Mouse (Mus musculus) forebrain, embryonic 12.5 days (tissue): ENCODE data around the gene Rhcg. TPM values are rescaled to one million over a fixed set of nuclear protein-coding genes. Genes with fewer than 3 reads are reported as not detected.

ENCODE experiments used
- ATAC-seq: fragments of 200-750 bp; cut with Nextera tagmentation; 2 replicates; pipeline ENCODE4 v1.8.0; 2017; ENCODE audit warnings: moderate TSS enrichment; ENCODE audit not compliant: low FRiP score
- H3K27ac ChIP-seq: fragments of 300-500 bp; sonication (generic); 2 replicates; pipeline ENCODE4 v1.5.1; 2016; ENCODE audit warnings: mild to moderate bottlenecking
- H3K27me3 ChIP-seq: fragments of 300-500 bp; sonication (generic); 2 replicates; pipeline ENCODE4 v1.6.1; 2016; ENCODE audit warnings: mild to moderate bottlenecking
- H3K36me3 ChIP-seq: fragments of 300-500 bp; sonication (generic); replicated peaks from 2 replicates; pipeline ENCODE4 v1.6.1; 2016; ENCODE audit warnings: mild to moderate bottlenecking
- H3K4me1 ChIP-seq: fragments of 300-500 bp; sonication (generic); 2 replicates; pipeline ENCODE4 v1.6.1; 2016
- H3K4me2 ChIP-seq: fragments of 300-500 bp; sonication (generic); 2 replicates; pipeline ENCODE4 v1.6.1; 2016; ENCODE audit warnings: mild to moderate bottlenecking, moderate library complexity
- H3K4me3 ChIP-seq: fragments of 300-500 bp; sonication (generic); replicated peaks from 2 replicates; pipeline ENCODE4 v1.5.1; 2016; ENCODE audit warnings: mild to moderate bottlenecking
- H3K9ac ChIP-seq: fragments of 300-500 bp; sonication (generic); 2 replicates; pipeline ENCODE4 v1.6.1; 2016; ENCODE audit warnings: mild to moderate bottlenecking
- H3K9me3 ChIP-seq: fragments of 300-500 bp; sonication (generic); 2 replicates; pipeline ENCODE4 v1.6.1; 2016
- WGBS: fragments of 180-500 bp; shearing (Covaris S2); methylation state at CpG from one replicate; pipeline ENCODE4 v1.1.7; 2016; 5-methylcytosine and 5-hydroxymethylcytosine counted together
- polyA plus RNA-seq: library from polyadenylated mRNA; unstranded; fragments of >200 nt; fragmentation: Nextera tagmentation; extraction: Ambion mirVana; gene quantifications from 2 replicates; pipeline ENCODE4 v1.2.1, GENCODE M21; 2016

The Rhcg gene
- polyA plus RNA-seq, 1 experiment from 2014 or later: 8.5 TPM

DNA sequence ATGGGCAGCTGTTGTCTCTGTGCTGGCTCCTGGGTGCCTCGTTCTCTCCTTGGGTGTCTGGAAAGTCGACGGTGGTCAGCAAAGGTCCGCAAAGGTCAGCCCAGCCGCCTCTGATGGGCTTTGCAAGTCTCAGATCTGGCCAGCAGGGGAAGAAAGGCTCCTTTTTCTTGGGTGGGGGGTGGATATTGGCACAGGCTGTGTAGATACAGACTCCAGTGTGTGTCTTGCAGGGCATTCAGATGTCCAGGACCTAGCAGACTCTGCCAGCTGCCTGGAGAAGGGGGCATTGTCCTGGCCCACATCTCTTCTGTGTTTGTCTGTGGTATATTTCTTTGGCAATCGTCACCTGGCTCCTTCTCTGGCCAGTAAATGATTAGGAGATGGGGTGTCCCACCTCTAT lies 49.2 kb downstream of the Rhcg start:
- H3K36me3 ChIP-seq: no peaks in the 10 kb centered on the region
- no peak for ATAC-seq
- WGBS: 68% methylated on average over 6 of the region's 6 CpGs
- H3K27ac ChIP-seq: no peak overlapping the region
- no peak overlapping the region for H3K9ac ChIP-seq
- no peaks in the 10 kb centered on the region for H3K9me3 ChIP-seq
- H3K4me1 ChIP-seq: peaks cover 24% of the 10 kb centered on the region
- no peaks in the 10 kb centered on the region for H3K27me3 ChIP-seq
- H3K4me3 ChIP-seq: no peak overlapping the region
- H3K4me2 ChIP-seq: no peak overlapping the region

DNA sequence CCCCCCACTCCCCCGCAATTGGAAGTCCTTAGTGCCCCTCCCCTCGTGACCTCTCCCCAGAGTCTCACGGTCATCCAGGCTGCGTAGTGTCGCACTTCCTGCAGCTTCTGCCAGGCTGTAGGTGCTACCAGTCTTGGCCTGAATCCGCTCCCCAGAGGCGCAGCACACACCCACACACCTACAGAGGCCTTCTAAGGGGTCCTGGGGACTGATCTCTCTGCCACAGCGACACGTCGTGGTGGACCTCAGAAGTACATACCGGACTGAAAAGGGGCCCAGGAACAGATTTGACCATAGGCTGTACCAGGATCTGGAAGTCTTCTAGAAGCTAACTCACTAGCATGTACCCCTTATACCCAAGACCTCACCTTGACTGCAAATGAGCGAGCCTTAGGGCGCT lies 53.8 kb downstream of the Rhcg start:
- no peak overlapping the region for H3K4me2 ChIP-seq
- peaks cover 12% of the 10 kb centered on the region for H3K27me3 ChIP-seq
- 0 out of 2 replicates have a peak overlapping the region, but pooled peaks have one; percentile 26 for H3K27ac ChIP-seq
- no peaks in the 10 kb centered on the region for H3K36me3 ChIP-seq
- ATAC-seq: peak; percentile 60; the same call in 1 of the 2 replicates
- no peak overlapping the region for H3K9ac ChIP-seq
- no peaks in the 10 kb centered on the region for H3K9me3 ChIP-seq
- H3K4me3 ChIP-seq: no peak overlapping the region
- WGBS: 31% methylated on average over 13 of the region's 13 CpGs
- H3K4me1 ChIP-seq: peaks cover 4% of the 10 kb centered on the region; the same call in 1 of the 2 replicates

DNA sequence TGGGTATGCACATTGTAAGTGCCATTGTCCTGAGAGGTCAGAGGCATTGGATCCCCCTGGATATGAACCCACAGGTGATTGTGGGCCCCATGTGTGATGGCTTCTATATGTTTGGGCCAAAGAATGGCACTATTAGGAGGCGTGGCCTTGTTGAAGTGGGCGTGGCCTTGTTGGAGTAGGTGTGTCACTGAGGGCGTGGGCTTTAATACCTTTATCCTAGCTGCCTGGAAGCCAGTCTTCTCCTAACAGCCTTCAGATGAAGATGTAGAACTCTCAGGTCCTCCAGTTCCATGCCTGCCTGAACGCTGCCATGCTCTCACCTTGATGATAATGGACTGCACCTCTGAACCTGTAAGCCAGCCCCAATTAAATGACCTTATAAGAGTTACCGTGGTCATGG lies 55.1 kb downstream of the Rhcg start:
- no peak overlapping the region for H3K4me3 ChIP-seq
- H3K4me1 ChIP-seq: peaks cover 17% of the 10 kb centered on the region
- H3K27ac ChIP-seq: no peak overlapping the region
- ATAC-seq: no peak
- no peak overlapping the region for H3K9ac ChIP-seq
- WGBS: 56% methylated on average over 5 of the region's 5 CpGs
- H3K9me3 ChIP-seq: no peaks in the 10 kb centered on the region
- peaks cover 13% of the 10 kb centered on the region for H3K27me3 ChIP-seq
- H3K4me2 ChIP-seq: no peak overlapping the region
- H3K36me3 ChIP-seq: no peaks in the 10 kb centered on the region

DNA sequence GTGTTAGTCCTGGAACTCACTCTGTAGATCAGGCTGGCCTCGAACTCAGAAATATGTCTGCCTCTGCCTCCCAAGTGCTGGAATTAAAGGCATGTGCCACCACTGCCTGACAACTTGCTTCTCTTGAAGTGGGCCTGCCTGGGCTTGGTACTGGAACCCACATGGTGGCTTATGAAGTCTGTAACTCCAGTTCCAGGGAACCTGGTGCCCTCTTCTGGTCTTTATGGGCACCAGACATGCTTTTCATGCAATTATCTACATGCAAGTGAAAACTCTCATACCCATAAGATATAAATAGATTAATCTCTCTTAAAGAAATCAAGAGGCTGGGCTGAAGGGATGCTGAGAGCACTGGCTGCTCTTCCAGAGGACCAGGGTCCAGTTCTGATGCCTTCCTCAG lies 58.8 kb downstream of the Rhcg start:
- no peak overlapping the region for H3K4me3 ChIP-seq
- peak overlapping the region; percentile 73 for H3K27ac ChIP-seq
- no peak overlapping the region for H3K9ac ChIP-seq
- 85% methylated on average over 1 of the region's 1 CpGs for WGBS
- H3K4me2 ChIP-seq: no peak overlapping the region; the same call in 1 of the 2 replicates
- no peak for ATAC-seq
- no peaks in the 10 kb centered on the region for H3K9me3 ChIP-seq
- H3K36me3 ChIP-seq: peaks cover 4% of the 10 kb centered on the region; the same call in 1 of the 2 replicates
- peaks cover 49% of the 10 kb centered on the region for H3K27me3 ChIP-seq
- H3K4me1 ChIP-seq: peaks cover 32% of the 10 kb centered on the region

DNA sequence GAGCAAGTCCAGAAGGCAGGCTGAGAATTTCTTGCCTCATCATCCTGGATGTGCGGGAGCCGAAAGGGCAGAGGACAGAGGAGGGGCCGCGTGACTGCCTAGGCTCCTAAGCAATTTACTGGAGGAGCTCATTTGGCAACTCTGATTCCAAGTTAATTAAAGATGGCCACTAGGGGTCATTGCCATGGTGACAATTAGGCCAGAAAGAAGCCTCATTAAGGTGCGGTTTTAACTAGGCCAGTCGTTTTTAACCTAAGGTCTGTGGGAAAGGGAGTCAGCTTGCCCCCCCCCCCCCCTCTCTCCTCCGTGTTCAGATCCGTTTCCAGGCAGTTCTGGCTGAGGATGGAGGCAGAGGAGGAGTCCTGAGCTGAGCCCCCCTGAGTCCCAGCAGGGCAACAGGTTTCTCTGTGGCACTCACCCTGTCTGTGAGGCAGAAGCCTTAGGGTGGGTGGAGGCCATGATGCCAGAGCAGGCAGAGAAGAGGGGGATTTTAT lies 59.7 kb downstream of the Rhcg start:
- peaks cover 53% of the 10 kb centered on the region for H3K27me3 ChIP-seq
- ATAC-seq: peak; percentile 67
- WGBS: 3% methylated on average over 8 of the region's 8 CpGs
- no peak overlapping the region for H3K4me3 ChIP-seq
- H3K4me1 ChIP-seq: peaks cover 33% of the 10 kb centered on the region
- H3K4me2 ChIP-seq: 0 out of 2 replicates have a peak overlapping the region, but pooled peaks have one; percentile 3
- H3K9me3 ChIP-seq: no peaks in the 10 kb centered on the region
- peak overlapping the region; percentile 73 for H3K27ac ChIP-seq
- H3K36me3 ChIP-seq: peaks cover 4% of the 10 kb centered on the region; the same call in 1 of the 2 replicates
- no peak overlapping the region; the same call in 1 of the 2 replicates for H3K9ac ChIP-seq

DNA sequence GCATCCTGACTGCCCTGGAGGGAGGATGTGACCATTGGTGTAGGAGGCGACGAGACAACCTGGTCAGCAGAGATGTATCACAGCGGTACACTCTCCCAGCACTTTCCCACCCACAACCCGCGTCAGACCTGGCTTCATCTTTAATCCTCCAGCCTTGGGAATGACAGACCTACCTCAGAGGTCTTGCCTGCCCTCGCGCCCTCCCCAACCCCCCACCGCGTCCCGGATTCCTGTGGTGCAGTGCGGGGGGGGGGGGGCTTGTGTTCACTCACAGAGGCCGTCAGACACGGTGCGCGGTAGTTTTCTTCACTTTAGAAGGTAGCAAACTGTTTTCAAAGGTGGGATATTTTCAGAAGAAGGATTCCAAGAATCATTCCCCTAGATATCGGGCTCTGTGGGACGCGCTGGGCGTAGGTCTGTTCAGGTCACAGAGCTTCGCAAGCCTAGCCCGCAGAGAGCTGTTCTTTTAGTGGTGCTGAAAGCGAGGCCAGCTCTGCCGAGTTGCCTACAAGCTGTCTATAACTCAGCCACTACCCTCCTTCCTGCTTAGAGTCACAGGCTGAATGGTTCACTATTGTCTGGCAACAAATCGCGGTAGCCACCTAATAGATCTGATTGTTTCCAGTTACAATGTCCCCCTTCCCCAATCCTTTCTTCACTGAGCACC lies 62.0 kb downstream of the Rhcg start:
- Histone ChIP-seq H3K9me3 (no peaks in the 10 kb centered on the region), H3K36me3 (peaks cover 4% of the 10 kb centered on the region; the same call in 1 of the 2 replicates), H3K27me3 (peaks cover 50% of the 10 kb centered on the region), H3K4me3 (no peak overlapping the region), H3K9ac (0 out of 2 replicates have a peak overlapping the region, but pooled peaks have one; percentile 25), H3K4me1 (peaks cover 38% of the 10 kb centered on the region), H3K4me2 (peak overlapping the region; percentile 31), H3K27ac (0 out of 2 replicates have a peak overlapping the region, but pooled peaks have one; percentile 31)
- ATAC-seq: no peak
- 4% methylated on average over 25 of the region's 25 CpGs for WGBS

DNA sequence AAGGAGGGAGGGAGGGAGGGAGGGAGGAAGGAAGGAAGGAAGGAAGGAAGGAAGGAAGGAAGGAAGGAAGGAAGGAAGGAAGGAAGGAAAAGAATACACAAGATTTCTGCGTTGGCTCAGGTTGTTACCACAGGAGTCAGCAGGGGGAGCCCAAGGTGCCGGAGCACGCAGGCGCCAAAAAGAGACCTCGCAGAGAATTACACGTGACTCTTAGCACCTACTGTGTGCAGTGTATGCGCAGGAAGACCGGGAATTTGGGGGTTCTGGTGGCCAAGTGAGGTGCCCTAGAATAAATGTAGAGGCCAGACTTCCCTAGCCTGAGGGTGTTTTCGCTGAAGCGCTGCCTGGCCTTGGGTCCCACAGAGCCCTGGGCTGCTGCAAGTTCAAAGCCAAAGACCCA lies 64.8 kb downstream of the Rhcg start:
- Histone ChIP-seq H3K27ac (no peak overlapping the region), H3K9ac (no peak overlapping the region), H3K9me3 (no peaks in the 10 kb centered on the region), H3K27me3 (peaks cover 41% of the 10 kb centered on the region), H3K4me3 (no peak overlapping the region), H3K4me1 (peaks cover 56% of the 10 kb centered on the region), H3K36me3 (peaks cover 4% of the 10 kb centered on the region; the same call in 1 of the 2 replicates), H3K4me2 (no peak overlapping the region)
- WGBS: 11% methylated on average over 10 of the region's 10 CpGs
- no peak for ATAC-seq

DNA sequence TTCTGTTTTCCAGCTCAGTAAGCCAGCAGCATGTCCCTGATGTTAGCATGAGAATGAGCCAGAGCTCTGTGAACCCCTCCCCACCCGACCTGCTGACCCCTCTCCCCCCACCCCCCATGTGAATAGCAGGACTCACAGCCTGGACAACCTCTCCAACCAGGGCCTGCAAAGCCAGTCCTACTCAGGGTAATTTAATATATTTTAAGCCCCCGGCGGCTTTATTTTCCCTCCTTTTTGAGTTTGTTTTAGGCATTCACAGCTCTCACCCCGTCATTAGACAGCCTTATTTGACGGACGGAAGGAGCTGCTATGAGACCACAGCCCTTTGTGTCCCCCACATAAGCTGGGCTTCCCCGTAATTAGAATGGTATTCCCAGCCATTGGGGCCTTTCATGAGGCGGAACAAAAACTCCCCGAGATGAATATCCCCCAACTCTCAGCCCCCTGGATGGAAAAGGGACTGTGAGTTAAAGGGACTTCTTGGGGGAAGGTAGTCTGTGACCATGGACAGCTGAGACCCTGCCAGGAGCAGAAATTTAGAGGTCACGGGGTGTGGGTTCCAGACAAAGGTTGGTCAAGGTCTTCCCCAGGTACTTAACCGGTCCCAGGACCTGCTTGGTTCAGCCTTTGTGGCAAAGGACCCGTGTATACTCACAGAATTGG lies 68.4 kb downstream of the Rhcg start:
- Histone ChIP-seq H3K36me3 (no peaks in the 10 kb centered on the region), H3K4me3 (no peak overlapping the region), H3K9ac (peak overlapping the region; percentile 13; the same call in 1 of the 2 replicates), H3K9me3 (no peaks in the 10 kb centered on the region), H3K27ac (peak overlapping the region; percentile 94), H3K4me1 (peaks cover 71% of the 10 kb centered on the region), H3K4me2 (peak overlapping the region; percentile 32), H3K27me3 (peaks cover 24% of the 10 kb centered on the region)
- WGBS: 3% methylated on average over 12 of the region's 12 CpGs
- peak; percentile 74 for ATAC-seq

DNA sequence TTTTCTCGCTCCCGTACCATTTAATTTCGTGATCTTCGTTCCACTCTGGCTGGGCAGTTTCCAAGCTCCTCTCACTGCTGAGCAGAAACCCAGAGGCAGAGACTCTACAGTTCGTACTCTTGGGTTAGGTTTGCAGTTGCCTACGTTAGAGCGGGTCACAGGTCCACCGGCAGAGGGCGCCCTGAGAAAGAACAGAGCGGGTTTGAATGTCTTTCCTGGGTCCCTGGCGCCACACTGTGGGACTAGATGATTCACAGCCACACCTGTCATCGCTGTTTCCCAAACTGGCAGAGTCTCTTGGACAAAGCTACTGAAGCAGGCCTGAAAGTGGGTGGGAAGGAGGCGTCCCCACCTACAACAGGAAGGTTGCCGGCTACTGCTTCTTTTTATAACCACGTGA lies 70.4 kb downstream of the Rhcg start:
- no peaks in the 10 kb centered on the region for H3K36me3 ChIP-seq
- peak; percentile 64 for ATAC-seq
- peaks cover 24% of the 10 kb centered on the region for H3K27me3 ChIP-seq
- peak overlapping the region; percentile 94 for H3K27ac ChIP-seq
- H3K4me2 ChIP-seq: peak overlapping the region; percentile 31
- H3K4me3 ChIP-seq: no peak overlapping the region
- no peaks in the 10 kb centered on the region for H3K9me3 ChIP-seq
- under 1% methylated on average over 15 of the region's 15 CpGs for WGBS
- peak overlapping the region; percentile 38; the same call in 1 of the 2 replicates for H3K9ac ChIP-seq
- peaks cover 87% of the 10 kb centered on the region for H3K4me1 ChIP-seq

DNA sequence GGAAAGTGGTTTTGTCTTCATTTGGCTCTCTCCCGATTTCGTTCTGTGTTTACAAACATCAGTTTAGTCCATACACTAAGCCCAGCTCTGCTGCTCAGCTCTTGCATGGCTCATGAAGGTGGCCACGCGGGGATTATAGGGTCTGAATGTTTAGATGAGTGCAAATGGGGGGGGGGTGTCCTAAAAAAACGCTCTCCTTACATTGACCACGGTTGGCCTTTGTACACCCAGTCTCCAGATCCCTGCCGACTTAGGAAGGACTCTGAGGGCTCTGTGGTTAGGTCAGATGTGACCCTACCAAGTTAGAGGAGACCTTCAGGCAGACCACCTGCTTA lies 72.4 kb downstream of the Rhcg start:
- Histone ChIP-seq H3K4me1 (peaks cover 83% of the 10 kb centered on the region), H3K9ac (peak overlapping the region; percentile 53), H3K27me3 (peaks cover 41% of the 10 kb centered on the region), H3K4me3 (peak overlapping the region; percentile 26; the same call in 1 of the 2 replicates), H3K27ac (peak overlapping the region; percentile 97), H3K4me2 (peak overlapping the region; percentile 53), H3K9me3 (no peaks in the 10 kb centered on the region), H3K36me3 (no peaks in the 10 kb centered on the region)
- no peak for ATAC-seq
- WGBS: 3% methylated on average over 7 of the region's 7 CpGs

DNA sequence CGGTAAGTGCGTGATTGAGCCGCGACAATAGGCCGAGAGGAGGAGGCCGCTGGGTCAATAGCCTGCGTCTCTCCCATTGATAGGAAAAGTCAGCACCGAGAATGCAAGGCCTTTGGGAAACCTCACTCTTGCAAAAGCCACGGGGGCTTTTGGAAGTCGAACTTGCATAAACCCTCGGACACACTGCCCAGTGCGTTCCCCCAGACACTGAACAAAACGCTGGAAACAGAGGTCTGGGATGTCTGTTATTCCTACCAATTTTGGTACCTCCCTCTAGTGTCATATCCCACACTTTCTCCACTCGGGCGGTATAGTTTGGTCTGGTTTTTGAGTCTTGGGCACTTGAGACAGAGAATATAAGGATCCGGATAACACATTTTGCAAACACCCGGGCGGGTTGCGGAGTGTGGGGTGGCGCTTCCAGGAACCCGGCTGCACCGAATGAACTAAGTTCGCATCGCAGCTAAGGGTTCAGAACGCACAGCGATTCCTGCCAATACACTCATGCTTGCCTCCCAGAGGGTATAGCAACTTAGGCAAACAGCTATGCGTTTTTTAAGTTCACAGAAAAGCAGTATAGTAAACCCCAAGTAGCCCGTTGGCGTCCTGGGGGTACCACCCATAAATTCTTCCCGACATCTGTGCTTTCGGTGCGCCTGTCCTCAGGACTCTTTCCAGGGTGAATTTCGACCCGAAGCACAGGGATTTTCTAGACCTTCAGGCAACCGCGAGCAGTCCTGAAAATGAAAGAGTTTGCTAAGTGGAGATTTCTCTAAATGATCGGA lies 73.0 kb downstream of the Rhcg start:
- H3K36me3 ChIP-seq: no peaks in the 10 kb centered on the region
- peaks cover 45% of the 10 kb centered on the region for H3K27me3 ChIP-seq
- WGBS: 3% methylated on average over 37 of the region's 37 CpGs
- H3K4me3 ChIP-seq: peak overlapping the region; percentile 26
- peak overlapping the region; percentile 53 for H3K4me2 ChIP-seq
- no peak for ATAC-seq
- no peaks in the 10 kb centered on the region for H3K9me3 ChIP-seq
- H3K4me1 ChIP-seq: peaks cover 81% of the 10 kb centered on the region
- H3K27ac ChIP-seq: peak overlapping the region; percentile 97
- peak overlapping the region; percentile 53 for H3K9ac ChIP-seq
